Mouse (Mus musculus) right cerebral cortex, adult 2 months (tissue): Measurements from ENCODE around the gene Rin2.

Experiments used
- DNase-seq, 2 experiments: peaks; one replicate each; pipeline ENCODE4 v3.0.0; 2021 to 2022; ENCODE audit warnings: low spot score in 2 of 2

Gene Rin2

DNA sequence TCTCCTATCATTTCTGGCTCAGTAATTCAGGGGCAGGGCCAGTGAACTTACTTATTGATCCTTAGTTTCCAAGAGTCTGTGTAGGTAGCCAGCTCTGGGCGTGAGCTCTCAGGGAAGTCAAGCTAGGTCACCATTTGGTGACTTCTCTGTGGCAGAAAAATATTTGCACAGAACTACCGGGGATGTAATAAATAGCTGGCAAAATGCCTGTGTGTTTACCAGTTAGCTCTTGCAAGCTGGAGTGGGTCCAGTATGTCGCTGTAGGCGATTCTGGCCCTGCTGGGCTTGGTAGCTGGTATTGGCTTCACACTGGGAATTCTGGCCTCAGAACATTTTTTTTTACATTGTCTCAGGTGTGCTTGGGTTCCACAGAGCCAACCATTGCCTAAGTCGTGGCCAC is 60.1 kb downstream of the Rin2 start:
- DNase-seq: no peak

DNA sequence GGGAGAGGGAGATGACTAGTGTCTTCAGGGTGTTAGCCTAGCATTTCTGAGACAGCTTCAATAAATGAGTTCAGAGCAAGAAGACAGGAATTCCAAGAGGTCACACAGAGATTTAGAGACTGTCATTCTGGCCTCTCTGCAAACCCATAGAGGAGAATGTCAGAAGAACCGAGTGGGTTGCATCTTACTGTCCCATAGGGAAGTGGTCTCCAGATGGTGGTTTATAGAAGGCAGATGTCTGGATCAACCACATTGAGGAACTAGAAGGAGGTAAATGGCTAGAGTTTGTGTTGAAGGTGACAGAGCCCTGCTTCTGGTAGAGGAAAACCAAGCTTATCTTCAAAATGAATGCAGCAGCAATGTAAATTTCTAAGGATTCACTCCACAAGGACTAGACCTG is 61.5 kb downstream of the Rin2 start:
- DNase-seq: no peak

DNA sequence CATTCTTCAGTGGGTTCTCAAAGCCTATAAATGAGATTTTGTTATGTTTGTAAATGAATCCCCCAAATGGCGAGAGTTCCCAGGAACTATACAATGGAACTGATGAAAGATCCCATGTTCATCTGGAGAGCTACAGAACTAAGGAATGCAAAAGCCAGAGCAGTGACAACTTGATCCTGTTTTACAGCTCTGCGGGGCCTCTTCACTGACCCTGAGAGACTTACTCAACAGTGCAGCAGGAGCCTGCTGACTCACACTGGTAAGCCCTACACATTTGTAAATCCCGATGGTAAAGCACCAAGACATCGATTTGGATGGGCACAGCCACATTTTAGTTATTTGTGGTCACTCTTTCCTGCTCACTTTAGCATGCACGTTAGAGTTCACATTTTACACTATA is 62.2 kb downstream of the Rin2 start:
- no peak for DNase-seq

DNA sequence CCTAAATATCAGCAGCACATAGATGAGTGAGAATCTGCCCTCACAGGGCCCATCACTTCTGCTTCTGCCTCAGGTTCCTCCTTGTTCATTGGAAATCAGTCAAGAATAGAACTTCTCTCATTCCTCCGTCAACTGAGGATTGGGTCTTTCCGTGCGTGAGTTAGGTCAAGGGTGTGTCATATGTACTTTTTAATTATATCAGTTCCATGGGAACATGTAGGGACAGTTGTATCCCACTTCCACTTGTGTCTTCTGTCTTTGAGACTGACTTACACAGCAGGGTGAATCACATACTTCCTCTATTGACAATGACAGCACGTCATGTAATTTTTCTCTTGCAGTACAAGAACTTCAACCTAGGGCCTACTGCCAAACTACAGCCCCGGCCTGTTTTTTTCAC is 65.7 kb downstream of the Rin2 start:
- no peak for DNase-seq

DNA sequence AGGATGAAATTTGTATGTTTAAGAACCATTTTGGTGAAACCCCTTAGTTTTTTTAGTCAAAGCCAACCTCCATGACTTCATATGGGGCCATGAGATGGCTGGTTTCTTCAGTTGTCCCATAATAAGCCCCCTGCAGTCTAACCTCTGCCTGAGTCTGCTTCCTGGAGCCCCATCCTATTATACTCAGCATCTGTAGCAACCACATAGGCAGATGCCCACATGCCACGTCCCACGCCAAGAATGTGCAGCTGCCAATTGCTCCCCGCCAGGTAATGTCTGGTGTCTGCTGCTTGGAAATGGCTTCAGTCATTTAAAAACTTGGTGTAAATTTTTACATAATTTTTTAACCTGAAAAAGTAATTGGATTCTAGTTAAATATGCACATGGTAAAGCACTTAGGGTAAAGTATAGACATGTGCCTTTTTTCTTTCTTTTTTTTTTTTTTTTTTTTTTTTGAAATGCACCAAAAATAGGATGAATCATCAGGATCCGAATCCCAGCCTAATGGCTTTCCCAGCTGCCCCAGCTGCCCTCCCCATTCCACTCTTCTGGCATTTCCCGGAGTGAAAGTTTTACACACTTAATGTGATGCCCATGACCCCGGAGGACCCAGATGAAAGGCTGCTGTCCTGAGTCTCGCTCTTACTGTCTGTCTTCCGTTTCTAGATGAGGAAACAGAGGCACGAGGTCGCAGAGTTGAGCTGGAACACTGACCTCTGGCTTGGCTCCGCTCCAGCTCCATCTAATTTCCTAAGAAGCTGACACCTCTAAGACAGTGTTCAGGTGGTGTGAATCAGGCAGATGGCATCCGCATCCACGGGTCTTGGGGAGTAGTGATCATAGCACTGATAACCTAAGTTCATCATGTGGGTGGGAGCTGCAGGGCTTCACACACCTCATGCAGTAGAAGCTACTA is 68.0 kb downstream of the Rin2 start:
- DNase-seq: no peak

DNA sequence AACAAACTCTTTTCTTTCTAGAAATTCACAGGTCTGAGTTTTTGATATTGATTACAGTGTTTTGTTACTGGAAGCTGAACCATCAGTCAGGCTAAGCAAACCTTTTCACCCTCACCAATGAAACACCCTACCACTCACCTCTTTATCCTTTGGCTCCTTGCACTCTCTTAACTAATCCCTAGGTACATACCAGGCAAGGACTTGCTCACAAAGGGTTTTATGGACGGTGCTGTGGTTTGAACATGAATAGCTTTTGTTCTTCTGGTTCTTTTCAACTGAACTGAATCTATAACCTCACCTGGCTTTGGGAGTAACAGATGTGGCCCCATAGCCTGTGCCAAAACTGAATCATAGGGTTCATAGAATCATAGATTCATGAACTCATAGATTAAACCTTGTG is 71.4 kb downstream of the Rin2 start:
- DNase-seq: no peak

DNA sequence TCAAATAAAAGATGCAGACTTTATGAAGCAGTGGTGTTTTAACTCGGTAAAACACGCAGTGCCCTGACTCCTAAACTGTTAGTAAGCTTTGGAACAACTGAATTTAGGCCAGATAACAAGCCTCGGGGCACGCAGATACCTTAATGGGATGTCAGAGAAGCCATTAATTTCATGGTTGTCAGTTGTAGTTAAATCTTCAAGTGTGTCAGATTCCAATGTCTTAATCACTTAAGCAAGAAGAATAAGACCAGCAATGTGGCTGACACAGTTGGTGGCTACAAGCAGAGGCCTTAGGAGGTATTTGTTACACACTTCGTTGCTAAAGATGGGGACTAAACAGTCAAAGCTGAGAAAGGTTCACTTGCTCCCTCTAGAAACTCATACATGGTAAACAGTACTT is 74.6 kb downstream of the Rin2 start:
- DNase-seq: no peak

DNA sequence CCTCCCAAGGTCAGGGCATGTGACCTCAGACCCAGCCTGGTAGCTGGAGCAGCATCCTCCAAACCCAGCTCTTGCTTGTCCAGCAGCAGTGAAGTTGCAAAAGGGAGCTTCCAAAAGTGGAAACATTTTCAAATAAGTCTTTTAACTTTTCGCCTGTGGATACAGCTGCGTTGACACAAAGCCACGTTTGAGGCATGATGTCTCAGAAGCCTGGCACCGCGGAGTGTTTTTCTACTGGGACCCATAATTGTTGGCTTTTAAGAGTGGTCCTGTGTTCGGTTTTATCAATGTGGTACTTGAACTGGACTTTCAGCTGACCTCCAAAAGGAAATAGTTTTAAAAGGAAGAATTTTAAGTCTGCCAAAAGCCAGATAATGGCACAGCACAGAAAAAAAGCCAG is 77.6 kb downstream of the Rin2 start:
- DNase-seq: no peak

DNA sequence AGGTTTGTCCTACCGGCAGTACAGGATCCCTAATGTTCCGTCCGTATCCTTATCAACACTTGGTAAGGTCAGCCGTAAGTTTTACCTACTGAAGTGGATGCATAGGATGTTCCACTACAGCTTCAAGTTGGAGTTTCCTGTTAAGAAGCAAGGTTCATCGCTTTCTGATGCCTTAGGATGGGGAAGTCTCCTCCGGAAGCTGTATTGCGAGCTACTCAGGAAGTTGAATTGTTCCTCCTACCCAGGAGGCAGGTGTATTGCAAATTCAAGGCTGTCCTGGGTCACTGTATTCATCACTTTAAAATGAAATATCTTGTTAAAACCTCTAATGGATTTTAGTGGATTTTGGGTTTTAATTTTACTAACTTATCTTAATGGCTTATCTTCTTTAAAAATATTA is 79.0 kb downstream of the Rin2 start:
- DNase-seq: no peak

DNA sequence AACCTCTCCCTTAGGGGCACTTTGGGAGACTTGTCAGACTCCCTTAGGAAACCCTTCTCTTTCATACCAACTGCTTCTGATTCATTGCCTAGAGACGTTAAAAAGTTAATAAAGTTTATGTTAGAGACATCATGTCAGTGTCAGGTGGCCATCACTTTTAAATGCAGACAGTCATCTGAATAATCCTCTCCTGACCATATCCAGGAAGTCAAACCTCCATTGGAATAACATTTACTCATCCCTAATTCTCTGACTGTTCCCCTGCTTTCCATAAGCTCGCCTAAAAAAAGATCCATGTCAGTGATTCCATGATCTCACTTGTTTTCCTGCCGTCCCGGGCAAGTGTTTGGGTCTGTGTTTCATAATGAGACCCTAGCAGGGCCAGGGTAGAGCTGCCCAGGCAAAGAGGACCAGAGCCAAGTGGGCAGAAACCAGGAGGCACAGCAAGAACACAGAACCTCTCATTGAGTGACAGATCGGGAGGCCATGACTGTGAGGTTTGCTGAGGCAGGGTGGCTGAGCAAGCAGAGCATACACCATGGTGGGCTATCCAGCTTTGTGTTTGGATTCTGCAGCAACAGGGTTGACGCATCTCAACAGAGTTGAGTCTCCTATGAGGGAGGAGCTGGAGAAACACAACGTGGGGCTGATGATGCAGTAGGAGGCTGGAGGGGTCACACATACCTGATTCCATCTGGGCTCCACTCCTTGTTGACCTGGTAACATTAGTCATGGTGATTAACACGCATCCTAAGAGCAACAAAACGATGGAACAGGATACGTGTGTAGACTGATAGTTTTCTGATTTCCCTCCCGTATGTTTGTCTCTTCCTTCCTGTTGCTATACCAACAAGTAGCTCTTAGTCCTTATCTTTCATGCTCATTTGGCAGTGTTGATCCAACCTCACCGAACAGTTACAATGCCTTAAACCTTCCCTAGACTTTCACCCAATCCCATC is 81.1 kb downstream of the Rin2 start:
- DNase-seq: no peak

DNA sequence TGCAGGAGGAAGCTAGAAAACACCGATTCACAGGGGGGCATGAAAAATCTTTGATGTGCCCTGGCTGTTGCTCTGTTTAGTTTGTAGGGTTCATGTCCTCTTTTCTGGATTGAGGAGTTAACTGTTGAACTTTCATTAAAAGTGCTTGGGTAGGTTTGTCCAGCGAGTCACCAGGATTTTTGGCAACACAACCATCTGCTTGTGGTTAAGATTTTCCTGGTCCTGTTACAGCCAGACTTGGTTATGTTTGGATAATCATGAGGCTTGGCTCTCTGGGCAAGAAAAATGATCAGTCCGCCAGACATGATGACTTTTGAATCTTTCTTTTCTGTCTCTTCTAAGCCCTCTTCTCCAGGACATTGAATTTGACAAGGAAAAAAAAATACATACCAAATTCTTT is 85.1 kb downstream of the Rin2 start:
- DNase-seq: no peak

DNA sequence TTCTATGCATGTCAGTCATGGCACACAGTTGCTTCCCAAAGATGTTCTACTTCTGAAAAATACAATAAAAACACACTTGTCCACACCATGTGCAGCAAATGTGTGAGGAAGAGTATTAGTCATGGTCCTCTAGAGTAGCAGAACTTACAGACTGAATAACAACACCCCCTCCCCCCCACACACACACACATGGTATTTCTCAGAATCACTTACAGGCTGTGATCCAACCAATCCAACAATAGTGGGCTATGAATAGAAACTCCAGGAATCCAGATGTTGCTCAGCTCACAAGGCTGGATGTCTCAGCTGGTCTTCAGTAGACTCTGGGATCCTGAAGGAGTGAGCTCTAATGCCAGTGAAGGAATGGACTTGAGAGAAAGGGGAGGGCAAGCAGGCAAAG is 86.4 kb downstream of the Rin2 start:
- DNase-seq: no peak

DNA sequence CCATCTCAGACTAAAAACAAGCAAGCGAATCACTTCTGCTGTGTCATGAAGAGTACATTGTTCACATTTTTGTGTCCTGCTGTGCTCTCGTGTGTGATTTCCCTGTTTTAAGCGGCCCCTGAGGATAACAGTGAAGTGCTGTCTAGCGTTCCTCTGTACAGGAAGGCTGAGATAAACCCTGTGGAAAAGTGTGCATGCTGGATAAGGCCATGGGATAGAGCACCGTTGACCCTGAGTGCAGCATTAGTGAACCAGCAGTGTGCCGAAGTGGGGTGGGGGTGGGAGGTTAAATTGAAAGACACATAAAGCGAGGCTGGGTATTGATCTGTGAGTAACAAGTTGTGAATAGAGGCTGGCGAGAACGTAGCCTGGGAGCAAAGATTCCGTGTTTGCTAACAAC is 94.9 kb downstream of the Rin2 start:
- no peak for DNase-seq

DNA sequence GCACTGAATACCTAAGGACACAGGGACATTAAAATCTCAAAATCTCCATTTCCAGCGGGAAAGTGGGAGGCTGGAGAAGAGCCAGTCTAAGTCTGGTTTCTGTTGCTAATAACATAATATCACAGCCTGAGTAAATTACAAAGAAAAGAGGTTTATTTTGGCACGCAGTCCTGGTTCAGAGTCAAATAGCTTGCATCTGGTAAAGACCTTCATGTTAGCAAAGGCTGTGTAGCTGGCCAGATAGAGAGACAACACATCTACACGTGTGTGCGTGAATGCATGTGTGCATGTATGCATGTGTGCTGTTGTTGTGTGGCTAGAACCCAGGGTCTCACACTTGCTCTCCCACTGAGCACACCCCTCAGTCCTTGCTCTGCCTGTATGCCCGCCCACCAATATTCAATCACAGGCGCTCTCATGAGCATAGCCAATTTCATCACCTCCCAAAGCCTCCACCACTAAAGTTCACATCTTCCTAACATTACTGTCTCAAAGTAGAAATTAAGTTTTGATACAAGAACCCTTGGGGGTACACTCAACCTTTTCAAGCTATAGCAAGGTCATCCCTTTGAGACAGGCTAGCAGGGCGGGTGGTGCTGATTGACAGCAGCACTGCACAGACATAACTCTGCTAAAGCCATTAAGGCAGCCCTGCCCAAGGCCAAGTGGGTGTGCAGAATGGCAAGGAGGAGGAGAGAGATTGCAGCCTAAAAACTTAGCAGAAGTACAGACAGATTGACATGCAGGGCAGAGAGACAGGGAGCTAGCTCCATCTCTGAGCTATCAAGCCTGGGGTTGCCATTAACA is 95.9 kb downstream of the Rin2 start:
- DNase-seq: peak; percentile 16 to 19

DNA sequence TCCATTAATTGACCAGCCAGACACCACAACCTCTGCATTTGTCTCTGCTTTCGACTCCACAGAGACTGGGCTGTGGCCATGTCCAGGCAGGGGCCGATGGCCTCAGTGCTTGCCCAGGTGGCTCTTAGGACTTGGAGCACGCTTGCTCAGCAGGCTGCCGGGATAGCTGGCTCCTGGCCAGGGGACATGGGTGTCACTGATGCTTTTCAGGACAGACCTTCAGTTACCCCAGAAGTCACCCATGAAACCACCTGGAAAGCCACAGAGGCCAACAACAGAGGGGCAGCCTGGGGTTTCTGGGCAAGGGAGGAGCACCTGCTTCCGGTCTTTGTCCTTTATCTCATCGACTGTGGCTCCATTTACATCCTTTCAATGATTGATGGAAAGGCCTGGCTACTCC is 108.2 kb downstream of the Rin2 start:
- DNase-seq: no peak

DNA sequence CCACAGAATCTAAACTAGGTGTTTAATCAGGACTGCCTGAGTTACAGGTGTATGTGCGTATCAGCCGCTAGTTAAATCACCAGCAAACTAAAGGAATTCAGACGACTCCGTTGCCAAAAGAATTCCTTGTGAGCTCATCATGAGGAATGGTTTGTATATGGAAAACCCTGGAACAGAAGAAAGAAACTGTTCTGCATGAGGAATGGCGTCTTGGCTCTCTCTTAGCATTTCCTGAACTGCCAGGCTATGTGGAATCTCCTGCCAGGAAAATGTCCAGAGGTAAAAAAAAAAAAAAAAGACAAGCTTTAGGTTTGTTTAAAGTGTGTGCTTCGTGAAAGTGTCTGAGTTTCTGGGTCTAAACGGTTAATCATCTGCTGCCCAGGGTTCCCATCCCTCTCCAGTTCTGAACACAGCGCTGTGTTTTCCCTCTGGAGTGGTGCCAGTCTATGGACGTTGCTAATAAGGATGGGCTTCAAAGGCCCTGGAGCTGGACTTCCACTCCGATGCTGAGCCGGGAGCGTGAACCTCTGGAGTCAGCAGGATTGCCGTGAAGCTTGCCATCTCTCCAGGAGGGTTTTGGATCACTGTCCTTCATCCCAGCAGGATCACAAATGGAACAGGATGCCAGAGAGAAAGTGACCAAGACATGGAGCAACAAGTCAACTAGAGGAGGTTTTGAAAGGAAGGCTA is 109.4 kb downstream of the Rin2 start:
- DNase-seq: no peak

DNA sequence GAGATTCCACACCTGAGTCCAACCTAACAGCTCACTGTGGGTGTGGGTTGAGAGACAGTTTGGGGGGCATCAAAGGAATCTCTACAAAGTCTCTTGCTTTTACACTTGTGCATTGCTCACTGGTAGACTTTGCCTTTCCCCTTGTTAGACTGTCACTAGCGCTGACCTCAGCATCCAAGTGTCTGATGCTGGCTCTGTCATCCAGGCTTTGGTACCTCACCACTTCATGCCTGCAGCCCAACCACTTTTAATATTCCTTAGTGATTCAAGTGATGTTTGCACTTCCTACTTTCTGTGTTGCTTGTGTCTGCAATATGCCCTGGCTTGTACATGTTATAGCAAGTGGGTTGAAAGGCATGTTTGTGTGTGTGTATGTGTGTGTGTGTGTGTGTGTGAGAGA is 109.9 kb downstream of the Rin2 start:
- DNase-seq: no peak

DNA sequence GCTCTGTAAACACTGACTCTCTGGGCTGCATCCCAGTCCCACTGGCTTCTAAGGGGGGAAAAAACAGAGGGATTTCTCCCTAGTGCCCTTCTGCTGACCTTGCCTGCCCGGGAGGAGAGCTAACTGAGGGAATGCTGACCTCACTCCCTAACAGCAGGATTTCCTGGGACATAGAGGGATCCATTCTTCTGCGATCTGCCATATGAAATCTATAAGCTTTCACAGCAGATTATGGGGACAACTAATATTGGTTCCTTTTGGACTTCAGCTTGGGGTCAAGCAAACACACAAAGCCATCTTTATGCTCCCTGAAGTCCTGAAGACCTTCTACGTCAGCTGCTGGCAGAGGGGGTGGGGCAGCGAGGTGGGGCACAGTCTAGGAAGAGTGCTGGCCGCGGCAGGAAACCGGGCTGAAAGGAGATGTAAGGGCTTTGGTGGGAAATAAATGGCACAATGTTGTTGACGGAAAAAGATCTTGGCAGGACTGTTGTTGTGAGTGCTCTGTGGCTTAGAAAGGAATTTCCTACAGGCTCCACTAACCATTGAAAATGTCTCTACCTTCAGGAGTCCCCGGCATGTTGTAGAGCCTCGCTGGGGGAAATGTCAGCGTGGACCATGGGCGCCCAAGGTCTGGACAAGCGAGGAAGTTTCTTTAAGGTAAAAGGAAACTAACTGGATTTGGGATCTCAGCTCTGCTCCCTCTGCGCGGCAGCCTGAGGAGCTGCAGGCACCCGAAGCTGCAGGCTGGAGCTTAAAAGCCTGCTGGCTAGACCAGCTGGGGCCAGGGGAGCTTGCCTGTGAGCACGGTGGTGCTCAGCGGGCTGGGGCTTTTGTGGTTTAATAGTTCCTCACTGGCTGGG is 111.0 kb downstream of the Rin2 start:
- peak; percentile 12 to 31 for DNase-seq

DNA sequence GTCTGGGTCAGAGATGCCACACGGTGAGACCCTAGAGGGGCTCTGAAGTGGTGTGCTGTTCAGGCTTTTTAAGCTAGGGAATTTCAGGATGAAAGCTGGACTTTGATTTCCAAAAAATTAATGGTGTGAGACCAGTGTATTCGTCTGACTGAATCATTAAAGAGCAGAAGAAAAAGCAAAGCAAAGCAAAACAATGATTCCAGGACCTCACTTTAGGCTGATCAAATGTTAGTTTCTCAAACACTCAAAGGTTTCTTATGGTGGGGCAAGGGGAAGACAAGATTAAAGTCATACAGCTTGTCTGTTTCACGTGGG is 111.6 kb downstream of the Rin2 start:
- DNase-seq: no peak

DNA sequence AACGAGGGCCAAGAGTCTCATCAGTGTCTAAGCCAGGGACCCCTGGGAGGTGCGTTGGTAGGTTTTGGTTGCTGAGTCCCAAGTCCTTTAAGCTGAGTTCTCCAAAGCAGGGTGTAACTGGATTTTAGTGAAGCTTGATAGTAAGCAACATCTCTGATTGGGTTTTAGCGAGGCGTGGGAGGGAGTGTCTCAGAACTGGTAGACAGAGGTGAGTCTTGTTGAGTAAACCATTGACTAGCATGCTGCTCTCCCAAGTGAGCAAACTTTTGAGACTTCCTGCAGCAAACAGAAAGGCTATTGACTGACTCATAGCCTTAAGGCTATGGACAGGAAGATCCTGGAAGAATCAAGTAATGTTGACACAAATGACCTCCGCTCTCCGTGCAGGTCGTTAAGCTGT is 112.5 kb downstream of the Rin2 start:
- DNase-seq: no peak
